Mouse (Mus musculus) cerebellum, postnatal 36 days (tissue): ENCODE results near the gene Fnip2.
A peak's percentile ranks its signal among the peaks of the same experiment; 100 is the strongest.
"Not testable (repeated sequence)": the region's sequence is repeated elsewhere in the genome, so short reads cannot be mapped to it uniquely, and the experiment has no call there.

Experiments used
- DNase-seq, 2 experiments: peaks; one replicate each; pipeline ENCODE4 v3.0.0; 2021 to 2022; ENCODE audit warnings: mixed read lengths in 2 of 2

Gene Fnip2

DNA sequence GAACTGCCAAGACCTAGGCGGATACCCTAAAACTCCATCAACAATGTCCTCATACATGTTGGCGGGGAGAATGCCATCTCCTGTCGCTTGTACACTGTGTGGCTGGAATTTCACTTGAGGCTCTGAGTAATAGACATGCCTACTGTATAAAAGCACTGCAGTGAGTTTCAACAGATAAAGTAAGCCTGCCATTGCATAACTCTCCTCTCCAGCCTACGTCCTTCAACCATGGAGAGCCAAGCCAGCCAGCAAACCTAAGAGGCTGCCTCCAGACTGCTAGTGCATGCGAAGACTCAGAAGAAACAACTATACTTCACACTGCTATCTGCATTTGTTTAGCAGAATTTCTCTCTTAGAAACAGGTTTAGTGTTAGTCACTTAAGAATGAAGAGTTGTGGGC lies 95.2 kb downstream of the Fnip2 start:
- DNase-seq: no peak

DNA sequence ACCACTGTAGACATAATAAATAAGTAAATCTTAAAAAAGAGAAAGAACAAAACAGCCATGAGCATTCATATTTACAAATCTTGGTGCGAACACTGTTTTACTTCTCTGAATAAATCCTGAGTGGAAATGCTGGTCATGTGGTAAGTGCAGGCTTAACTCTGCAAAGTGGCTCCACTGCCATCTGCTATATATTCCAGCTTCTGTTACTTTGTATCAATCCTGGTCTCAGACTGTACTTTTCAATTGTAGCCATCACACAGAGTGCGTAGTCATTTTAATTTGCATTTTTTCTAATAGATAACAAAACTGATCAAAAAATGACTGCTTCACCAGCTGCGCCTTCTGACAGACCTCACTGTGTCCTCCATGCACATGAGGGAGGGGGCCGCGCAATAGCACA lies 98.2 kb downstream of the Fnip2 start:
- no peak for DNase-seq

DNA sequence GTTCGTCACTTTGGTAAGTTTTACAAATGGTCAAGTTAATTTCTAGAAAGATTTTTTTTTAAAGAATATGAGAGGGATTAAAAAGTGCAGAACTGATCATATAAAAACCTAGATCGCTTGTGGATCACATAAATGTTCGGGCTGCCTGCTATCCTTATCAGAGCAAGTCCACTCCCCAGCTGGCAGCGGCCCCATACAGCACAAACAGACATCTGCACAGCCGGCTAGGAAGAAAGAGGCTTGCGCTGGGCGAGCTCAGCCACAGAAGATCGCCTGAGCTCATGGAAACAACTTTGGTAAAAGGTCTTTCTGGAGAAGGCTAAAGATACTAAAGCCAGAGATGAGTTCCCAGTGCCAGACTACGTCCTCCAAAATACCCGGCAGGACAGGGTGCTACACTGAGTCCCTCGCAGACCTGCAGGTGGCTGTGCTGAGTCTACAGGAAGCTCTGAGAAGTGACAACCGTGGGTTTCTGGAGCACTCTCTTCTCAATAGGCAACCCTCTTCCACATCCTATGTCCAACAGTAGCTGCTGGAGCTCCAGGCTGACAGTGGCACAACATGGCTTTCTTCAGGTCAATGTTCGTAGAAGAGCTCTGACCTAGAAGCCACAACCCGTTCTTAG lies 108.8 kb downstream of the Fnip2 start:
- DNase-seq: no peak

DNA sequence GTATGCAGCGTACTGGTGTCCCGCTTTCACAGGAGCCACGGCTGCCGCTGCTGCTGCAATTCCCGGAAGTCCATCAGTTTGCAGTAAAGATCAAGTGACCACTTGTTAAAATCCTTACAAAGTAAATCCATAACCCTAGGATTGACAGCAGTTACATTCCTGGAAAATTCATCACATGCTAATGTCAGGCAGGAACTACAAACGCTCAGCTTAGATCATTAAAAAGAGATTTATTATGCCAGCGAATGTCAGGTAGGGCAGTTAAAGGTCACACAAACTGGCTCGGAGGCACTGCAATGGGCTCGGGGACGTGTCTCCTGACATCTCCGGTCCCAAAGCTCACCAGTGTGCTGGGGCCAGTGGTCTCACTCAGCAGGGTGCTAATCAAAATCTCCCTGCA lies 111.8 kb downstream of the Fnip2 start:
- DNase-seq: no peak

DNA sequence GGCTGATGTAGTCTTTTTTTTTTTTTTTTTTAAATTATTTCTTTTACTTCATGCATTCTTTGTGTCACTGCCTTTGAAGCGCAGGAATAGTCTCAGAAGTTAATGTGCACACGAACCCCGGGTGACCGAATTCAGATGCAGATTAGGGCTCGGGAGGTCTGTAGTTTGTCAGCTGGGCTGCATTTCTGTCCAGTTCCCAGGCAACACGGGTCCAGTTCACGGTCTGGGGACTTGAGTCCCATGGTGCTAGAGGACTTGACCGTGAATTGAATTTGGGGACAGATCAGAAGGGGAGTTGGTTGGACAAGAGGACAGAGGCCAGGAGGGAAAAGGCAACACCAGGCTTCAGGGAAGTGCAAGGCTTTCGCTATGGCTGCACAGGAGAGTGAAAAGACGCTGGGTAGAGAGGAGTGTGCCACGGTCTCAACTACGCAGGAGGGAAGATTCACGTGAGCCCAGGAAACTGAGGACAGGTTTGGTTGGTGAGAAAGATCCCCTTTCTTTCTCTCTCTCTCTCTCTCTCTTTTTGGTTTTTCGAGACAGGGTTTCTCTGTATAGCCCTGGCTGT lies 114.8 kb downstream of the Fnip2 start:
- no peak for DNase-seq

DNA sequence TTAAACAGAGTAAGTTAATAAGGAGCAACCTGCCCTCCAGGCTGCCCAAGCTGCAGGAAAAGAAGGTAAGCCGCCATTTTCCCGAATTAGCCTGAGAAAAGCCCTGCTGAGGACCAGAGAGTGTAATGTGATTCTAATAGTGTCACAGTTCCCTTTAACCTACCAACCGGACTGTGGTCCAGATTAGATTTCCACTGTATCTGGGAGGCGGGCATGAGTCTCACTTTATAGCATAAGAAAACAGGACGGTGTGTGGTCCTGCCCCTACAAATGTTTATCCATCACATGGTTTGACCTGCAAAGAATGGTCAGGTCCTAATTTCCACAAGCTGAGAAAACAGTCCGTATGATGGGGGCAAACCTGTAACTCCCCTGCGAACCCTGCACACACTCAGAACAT lies 118.2 kb downstream of the Fnip2 start:
- no peak for DNase-seq

DNA sequence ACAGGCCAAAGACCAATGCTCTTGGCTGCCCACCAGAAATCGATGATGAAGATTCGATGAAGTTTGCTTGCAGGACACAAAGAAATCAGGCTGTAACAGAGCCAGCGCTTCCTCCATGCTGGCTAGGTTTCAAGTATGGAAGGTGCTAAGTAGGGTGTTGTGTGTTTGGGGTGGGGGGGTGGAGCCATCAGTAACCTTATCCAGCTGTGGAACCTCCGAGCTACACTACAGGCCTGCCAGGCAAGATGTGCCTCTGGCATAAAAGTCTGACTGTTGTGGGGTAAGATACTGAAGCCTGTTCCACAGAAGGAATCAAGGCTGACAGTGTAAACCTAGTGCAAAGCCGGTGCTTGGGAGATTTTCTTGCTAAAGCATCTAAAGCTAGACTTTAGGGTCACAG lies 119.2 kb downstream of the Fnip2 start:
- no peak for DNase-seq

DNA sequence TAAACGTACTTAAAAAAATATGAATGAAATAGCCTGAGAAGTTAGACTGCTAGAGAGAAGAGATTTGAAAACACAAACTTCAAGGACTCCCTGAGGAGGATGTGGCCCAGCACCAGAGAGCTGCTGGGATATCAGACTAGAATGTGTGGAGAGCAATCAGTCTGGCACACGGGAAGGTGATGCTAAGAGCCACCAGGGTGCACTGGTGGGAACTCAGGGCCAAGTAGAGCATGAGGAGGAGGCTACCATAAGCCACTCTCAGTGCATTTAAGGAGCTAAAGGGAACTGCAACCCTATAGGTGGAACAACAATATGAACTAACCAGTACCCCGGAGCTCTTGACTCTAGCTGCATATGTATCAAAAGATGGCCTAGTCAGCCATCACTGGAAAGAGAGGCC lies 120.9 kb downstream of the Fnip2 start:
- not testable (repeated sequence) for DNase-seq

DNA sequence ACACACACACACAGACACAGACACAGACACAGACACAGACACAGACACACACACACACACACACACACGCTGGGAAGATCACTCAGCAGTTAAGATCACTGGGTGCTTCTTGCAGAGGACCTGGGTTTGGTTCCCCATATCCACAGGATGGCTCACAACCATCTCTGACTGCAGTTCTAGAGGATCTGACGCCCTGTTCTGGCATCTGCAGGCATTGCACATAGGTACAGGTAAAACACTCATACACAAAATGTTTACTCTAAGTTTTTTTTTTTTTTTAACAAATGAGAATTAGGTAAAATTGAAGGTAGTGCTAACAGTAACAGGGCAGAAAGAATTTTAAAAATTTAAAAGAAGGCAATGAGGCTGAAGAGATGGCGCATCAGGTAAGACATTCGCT lies 121.5 kb downstream of the Fnip2 start:
- no peak for DNase-seq

DNA sequence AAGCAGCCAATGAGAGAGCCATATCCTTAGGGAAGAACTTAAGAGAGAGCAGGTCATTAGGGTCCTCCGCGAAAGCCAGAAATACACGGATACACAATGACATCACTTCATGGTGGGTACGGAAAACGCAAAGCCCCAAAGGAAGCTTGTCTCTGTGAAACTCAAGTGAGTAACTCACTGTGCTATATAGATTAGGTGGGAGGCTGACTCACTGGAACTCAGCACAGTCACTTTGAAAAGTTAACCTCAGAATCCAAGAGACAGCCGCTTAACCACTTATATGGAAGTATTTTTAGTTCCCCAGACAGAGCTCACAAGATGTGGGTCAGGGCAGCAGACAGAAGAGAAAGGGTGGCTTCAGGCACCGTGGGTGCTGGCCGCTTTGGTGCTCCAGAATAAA lies 122.6 kb downstream of the Fnip2 start:
- DNase-seq: no peak

DNA sequence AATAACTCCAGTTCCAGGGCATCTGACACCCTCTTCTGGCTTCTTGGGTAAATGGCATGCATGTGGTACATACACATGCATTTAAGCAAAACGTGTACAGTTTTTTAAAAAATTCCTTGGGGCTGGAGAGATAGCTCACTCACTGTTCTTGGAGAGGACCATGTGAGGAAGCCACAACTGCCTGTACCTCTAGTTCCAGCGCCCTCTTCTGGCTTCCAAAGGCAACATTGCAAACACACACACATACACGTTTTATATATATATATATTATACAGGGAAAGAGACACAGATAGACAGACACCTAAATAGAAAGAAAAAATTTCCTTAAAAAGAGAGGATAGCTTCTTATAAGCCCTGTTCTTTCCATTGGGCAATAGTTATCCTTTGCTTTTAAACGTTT lies 123.7 kb downstream of the Fnip2 start:
- DNase-seq: no peak

DNA sequence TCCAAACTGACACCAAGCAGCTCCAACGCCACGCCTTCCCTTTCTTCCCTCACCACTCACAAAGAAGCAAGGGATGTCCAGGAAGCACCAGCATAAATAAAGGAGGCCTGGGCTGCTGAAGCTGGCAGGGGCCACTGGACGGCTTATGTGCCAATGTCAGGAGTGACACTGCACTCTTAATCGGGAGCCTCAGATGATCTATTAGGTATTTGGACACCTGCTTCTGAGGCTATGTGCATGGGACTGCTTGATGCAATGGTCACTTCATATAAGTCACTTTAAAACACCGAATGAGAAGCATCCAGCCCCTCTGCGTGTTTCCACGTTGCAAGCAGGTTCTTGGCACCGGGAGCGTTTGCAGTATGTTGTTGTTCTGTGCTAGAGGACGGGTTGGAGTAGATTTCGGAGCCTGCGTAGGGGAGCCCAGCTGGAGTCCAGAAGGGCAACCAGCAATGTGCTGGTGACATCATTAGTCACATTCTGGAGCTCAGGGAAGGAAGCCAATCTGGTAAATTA lies 126.6 kb downstream of the Fnip2 start:
- peak; percentile 75 to 81 for DNase-seq

DNA sequence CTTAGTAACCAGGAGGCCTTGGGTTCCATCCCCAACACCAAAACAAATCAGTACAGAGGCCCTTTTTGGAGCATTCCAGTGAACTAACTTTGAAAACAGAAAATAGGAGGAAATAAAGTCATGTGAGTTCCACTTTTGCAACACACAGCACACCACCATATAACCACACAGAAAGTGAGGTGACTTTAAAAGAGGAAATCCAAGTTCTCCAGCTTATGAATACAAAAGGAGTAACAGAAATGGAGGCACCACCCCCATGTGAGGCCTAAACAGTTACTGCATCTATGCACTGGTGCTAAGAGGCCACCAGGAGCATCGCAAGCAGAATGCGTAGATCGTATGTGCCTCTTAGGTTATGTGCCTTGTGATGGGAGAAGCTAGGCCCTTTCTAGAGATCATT lies 129.3 kb downstream of the Fnip2 start:
- no peak for DNase-seq

DNA sequence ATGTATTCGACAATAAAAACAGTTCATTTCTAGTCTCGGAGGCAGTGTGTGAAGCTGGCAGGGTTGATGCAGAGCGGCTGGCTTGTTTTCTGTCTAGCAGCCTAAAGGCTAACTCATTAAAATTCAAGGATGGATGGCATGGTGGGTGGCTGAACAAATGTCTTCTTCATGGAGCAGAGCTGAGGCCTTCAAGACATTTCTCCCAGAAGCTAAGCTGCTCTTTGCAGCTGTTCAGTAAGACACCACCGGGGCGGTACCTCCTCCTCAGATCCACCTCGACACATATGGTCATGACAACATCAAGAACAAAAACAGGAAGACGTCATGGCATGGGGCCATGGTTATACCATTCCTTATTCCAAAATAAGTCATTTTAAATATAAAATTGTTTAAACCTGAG lies 131.4 kb downstream of the Fnip2 start:
- DNase-seq: no peak

DNA sequence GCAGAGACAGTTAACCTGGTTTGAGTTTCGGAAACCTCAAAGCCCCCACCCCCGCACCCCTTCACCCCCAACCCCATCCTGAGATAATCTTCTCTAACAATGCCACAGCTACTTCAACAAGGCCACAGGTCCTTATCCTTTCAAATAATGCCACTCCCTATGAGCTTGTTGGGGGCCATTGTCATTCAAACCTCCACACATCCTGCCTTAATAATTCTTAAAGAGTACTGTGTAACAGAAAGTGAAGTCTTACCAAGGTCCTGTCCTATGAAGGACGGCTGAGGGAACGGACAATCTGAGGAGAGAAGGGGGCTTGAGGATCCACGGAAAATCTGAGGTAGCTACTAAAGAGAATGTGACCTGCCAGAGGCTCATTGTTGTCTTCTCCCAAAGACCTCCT lies 132.6 kb downstream of the Fnip2 start:
- DNase-seq: no peak

DNA sequence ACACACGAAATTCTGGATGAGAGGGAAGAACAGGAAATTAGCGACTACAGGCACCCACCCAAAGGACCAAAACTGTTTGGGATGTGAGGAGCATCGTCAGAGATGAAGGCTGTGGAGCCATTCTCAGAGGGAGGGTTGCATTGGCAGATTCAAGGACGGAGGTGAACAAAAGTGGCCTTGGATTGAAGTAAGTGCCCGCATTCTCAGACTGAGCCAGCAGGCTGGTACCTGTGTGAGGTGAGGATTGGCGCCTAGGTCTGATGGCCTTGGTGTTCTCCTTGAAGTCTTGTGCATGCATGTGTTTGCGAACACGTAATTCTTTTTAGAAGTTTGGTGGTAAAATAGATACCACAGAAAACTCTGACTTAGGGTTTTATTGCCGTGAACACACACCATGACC lies 133.2 kb downstream of the Fnip2 start:
- DNase-seq: no peak

DNA sequence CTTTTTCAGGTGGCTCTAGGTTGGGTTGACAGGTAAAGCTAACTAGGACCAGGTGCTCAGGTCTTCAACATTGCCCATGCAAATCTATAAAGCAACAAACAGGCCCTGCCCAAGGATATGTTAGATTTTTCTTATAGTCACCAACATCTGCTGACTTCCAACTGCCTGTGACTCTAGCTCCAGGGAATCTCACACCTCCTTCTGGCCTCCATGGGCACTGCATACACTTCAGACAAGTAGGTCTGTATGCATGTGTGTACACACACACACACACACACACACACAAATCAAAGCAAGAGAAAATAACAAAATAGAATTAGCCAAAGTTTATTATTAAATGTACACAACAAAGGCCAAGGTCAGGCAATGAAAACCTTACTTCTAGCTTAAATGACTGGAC lies 134.0 kb downstream of the Fnip2 start:
- DNase-seq: no peak

DNA sequence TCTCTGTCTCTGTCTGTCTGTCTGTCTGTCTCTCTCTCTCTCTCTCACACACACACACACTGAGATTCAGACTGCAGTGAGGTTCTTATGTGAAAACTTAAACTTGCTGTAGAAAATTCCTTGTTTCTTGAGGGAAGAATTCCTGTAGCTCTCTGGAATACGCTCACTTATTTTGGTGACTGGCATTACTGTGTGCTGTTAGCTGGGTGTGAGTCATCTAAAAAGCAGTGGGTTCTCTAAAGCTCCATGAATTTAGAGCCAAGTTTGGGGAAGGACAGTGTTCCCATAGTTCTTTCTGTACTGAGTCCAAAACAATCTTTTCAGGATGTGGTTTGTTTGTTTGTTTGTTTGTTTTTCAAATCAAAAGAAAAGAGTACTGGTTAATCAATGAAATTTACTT lies 142.2 kb downstream of the Fnip2 start:
- DNase-seq: no peak

DNA sequence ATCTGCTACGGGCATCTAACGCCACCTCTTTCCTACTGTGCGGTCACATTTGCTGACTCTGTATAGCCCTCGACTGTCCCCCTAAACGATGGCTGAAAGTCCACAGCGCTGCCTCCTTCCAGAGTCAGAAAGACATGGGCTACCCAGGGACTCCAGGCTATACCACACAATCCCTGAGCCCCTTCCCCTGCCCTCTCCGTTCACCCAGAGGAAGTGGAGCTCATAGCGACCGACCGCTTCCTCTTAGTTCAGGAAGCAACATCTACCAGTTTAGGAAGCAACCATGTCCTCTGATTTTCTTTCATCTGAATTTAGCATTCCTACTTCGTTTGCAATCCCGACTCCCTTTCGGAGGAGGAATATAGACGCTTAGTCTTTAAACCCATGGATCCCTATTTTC lies 148.7 kb downstream of the Fnip2 start:
- no peak for DNase-seq

DNA sequence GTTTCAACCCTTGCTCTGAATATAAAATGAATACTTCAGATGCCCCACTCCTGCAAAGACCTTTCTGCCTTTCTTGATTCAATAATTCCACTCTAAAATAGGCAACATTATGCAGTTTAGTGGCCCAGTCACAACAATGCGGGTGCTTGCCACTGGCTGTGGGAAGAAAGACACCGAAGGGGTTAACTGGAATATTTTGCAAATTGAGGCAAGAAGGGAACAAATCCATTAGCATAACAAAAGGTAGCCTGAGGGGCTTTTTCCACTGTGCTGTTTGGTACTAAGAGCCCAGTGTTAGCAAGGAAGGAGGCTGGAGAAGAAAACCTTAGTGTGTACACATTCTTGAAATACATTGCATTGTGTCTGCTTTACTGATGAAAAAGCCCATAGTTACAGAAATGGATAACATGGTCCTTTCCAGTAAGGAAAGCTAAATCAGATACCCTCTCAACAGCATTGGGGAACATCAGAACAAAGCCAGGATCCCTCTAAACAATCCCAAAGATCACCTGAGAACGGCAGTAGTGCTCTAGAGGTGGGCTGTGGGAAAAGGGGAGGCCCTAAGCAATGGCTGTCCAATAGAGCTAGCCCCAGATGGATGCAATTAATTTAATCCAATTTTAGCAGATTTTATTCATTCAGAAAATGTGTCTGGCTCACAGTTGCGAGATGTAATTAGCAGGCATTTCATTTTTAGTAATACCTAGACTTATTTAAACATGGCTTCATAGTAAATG lies 150.5 kb downstream of the Fnip2 start:
- no peak for DNase-seq

DNA sequence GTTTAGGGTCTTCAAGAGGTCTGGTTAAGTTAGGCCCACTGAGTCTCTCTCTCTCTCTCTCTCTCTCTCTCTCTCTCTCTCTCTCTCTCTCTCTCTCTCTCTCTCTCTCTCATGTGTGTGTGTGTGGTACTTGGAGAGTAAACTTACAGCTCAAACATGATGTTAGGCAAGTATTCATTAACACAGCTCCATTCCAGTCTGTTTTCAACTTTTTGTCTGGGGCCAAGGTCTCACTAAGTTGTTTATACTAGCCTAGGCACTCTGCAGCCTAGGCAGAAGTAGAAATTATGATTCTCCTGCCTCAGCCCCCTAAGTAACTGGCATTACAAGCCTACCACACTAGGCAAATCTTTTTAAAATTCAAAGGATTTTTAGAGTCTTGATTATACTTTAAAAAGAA lies 151.7 kb downstream of the Fnip2 start:
- no peak for DNase-seq

DNA sequence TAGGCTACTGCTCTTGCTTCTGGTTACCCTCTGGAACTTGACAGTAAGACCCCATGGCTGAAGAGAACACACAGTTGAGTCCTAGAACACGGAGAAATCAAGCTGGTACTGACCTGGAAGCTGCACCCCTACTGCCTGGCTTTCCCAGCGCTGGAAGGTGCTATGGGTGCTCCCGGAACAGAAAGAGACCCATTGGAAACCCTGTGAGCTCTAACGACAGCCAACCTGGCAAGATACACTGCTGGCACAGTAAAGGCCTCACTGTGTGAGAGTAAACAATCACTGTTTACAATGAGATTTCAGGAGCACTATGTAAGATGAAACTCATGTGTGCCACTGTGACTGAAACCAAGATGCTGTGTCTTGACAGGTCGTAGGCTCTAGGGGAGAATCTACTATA lies 152.5 kb downstream of the Fnip2 start:
- DNase-seq: no peak

DNA sequence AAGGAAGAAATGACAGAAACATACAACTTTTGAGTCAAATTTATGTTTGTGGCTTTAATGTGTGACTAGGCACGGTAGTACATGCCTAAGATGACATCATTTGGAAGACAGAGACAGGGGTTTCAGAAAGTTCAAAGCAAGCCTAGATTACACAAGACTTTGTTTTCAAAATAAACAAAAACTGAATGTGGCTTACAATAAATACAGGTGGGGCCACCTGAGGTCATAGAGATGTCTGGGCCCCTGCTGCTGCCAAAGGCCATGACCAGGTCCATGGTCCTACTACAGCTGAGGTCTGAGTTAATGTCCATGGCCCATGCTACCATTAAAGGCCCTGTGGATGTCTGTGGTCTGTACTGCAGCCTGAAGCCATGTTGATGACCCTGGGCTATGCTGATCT lies 154.1 kb downstream of the Fnip2 start:
- no peak for DNase-seq

DNA sequence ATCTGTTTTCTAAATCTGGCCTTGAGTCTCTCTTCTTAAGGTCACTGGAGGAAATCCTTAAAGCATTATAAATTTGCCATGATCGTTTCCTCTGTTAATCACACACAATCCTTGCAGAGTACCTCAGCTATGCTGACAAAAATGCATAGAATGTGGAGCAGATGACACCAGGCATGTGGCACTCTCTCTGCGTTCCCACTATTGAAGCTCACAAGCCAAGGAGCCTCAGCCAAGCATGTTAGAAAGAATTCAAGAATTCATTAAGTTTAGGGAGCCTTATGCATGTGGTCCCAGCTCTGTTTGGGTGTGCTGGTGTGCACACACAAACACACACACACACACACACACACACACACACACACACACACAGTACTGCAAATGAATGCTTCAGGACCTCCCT lies 155.9 kb downstream of the Fnip2 start:
- DNase-seq: no peak

DNA sequence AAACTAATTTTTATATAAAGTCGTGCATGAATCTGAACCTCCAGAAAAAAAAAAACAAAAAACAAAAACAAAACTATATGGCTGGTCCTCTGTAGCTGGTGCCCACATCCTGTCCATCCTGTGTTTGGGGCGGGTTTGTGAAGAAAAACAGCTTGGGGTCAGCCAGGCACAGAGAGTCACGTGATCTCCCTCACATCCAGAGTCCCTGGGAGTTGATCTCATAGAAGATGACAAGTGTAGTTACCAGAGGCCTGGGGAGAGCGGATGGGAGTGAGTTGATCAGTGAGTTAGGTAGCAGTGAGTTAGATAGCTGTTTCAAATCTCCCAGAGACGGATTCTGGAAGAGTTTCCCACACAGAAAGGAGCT lies 157.0 kb downstream of the Fnip2 start:
- DNase-seq: no peak
